Mouse (Mus musculus): ENCODE measurements at regions not wholly inside any gene's neighbourhood (a gene's known extent, or its start where the extent isn't known, plus 50 kb on each side); places are given as distances from the start of the nearest gene placed in this dataset.

DNA sequence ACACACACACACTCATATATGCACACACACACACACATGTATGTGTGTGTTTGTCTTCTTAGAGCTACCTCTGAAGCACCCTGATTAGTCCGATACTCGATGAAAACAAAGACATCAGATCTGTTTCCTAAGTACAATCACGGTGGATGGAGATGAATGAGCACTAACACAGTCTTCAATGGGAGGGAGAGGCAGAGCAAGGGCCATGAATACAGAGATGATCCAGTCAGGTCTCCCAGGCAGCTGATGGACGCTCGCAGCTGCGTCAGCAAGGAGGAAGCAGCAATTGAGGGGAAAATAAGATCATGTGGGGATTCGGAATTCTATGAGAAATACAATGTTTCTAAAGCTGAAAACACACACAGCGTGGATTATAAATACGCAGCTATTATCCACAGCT is 73.6 kb upstream of the Bace2 start:
- TF ChIP-seq CTCF (IDR thresholded peaks at IDR 0.05; ENCODE audit: low read depth) (no peak), EP300 (IDR thresholded peaks at IDR 0.05; ENCODE audit: low read depth) (no peak)

Data from heart, postnatal 0 days (tissue).